Mouse (Mus musculus) lung, adult 2 months (tissue): ENCODE measurements around the gene Olfr412.

Source experiments
- CTCF ChIP-seq: fragments of 200-500 bp; IDR thresholded peaks from 2 replicates; pipeline ENCODE4 v1.5.1; 2011; ENCODE audit warnings: mild to moderate bottlenecking, low read length, control low read depth; ENCODE audit not compliant: insufficient read depth
- POLR2A ChIP-seq: fragments of 200-500 bp; IDR thresholded peaks from 2 replicates; pipeline ENCODE4 v1.6.1; 2011; ENCODE audit warnings: low read depth, mild to moderate bottlenecking, control low read depth, low read length, borderline replicate concordance; ENCODE audit errors: extremely low read depth

GRCm38 (mm10) chr11:74379166-74379873 is 17.5 kb downstream of the Olfr412 start:
- no peak for TF ChIP-seq CTCF
- no peak for TF ChIP-seq POLR2A
